Mouse (Mus musculus) gastrocnemius, postnatal 10 days (tissue): Measurements from ENCODE around the gene Dnah9. TPM values are rescaled to one million over a fixed set of nuclear protein-coding genes. Genes with fewer than 3 reads are reported as not detected.

Experiments
- DNase-seq: peaks from one replicate; pipeline ENCODE4 v3.0.0; 2021; ENCODE audit warnings: mixed read lengths
- long read RNA-seq, 2 experiments: library from polyadenylated mRNA; stranded (forward); transcript quantifications; one replicate each; pipeline ENCODE4 v2.0.0; 2021
- total RNA-seq, 2 experiments: library from RNA; stranded (reverse); gene quantifications; 2 replicates each; pipeline ENCODE4 v1.2.3; 2021

Dnah9 gene
- not detected for total RNA-seq
- long read RNA-seq, experiment 1 = 0 reads
- long read RNA-seq, experiment 2 = 0 reads

DNA sequence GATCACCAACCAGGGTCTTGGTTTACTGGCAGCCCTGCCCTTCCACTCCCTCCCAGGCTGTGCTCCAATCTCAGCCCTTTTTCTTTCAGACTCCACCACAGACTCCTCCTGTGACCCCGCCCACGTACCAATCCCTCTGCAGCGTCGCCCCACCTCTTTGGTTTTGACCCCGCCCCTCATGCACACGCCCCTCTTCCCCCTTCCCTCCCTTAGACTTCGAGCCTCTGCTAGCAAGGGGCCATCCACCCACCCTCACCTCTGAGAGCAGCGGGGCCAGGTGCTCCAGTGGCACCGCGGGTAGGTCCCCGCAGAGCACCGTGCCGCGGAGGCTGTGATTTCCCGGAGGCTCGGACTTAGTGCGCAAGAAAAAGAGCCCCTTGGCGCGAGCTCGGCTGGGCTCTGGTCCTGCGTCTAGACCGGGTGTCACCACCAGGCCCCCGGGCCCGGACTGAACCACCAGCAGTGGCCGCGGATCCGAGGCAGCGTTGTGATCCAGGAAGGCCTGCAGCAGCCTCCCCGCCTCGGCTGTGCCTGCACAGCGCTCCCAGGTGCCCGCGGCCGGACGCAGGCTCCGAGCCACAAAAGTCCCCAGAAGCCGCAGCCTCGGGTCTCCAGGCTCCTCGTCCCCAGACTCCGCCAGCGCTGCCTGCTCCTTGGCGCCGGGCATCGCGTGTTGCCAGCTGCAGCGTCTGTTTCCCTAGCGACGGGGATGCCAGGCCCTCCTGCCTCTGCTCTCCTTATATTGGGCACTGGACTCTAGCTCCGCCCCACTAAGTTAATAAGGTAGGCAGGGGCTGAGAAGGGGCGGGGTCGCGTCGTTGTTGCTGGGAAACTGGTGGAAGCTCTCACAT lies at the start of gene Dnah9:
Dnah9 (minus strand) TSS at position 751 of the 851 bp plus-strand sequence.
- peak; percentile 42 for DNase-seq

DNA sequence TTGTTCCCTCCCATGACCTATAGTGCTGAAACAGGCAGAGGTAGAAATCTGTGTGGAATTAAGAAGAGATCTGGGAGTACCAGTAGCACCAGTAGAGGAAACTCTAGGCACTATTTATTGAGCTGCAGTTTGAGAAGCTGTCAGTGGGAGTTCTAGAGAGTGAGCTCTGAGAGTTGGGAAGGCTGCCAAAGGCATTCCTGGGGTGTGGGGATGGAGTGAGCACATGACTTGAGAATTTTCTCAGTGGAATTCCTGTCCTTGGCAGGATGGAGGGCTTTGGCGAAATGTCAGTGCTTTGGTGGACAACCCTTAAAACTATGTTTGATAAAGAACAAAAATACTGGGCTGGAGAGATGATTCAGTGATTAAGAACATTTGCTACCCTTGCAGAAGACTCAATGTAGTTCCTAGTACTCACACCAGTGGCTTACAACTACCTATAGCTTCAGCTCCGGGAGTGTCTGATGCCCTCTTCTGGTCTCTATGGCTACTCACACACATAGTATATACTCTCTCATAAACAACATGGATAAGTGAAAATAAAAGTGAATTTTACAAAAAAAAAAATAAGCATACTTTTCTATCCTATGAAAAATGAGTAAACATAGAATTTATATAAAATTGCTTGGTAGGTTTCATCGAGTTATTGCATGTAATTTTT lies 20.4 kb upstream of the Dnah9 start:
- peak; percentile 45 for DNase-seq

DNA sequence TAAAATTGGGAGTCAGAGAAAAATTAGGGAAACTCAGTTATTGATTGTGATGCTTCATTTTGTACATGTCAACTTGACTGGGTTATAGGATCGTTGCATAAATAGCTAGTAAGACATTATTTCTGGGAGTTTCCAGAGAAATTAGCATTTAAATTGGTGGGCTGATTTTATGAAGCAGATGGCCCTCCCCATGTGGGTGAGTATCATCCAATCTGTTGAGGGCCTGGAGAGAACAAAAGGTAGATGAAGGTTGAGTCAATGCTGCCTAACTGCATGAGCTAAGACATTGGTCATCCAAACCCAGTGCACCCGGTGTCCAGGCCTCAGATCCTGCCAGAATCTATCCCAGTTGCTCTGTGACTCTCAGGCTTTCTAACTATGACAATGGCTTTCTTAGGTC lies 19.8 kb upstream of the Dnah9 start:
- DNase-seq = no peak

DNA sequence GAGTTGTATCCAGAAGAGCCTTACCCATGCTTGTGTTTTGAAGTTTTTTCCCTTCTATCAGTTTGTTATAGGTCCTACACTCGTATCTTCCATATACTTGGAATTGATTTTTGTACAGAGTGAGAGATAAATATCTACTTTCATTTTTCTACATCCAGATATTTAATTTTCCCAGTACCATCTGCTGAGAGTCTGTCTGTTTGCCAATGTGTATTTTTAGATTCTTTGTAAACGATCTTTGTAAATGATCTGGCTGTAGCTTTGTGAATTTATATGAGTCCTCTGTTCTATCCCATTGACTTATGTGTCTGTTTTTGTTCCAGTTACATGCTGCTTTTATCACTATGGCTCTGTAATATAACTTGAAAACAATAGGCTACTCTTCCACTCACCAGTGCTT lies 9.4 kb upstream of the Dnah9 start:
- no peak for DNase-seq

DNA sequence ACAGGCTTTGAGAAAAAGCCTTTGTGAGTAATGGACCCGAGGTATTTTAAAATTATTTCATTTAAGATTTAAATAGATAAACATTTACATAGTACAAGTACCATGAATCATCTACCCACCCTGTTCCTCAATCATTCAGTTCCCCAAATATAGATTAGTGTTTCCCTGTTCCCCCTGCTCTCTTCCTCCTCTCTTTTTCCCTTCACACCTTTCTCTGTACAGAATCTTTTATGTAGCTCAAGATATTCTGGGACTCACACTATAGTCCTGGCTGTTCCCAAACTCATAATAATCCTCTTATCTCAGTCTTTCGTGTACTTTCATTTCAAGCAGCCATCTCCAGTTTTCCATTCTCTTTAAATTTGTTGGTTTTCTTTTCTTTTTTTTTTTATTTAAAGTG lies 4.3 kb downstream of the Dnah9 start:
- no peak for DNase-seq

DNA sequence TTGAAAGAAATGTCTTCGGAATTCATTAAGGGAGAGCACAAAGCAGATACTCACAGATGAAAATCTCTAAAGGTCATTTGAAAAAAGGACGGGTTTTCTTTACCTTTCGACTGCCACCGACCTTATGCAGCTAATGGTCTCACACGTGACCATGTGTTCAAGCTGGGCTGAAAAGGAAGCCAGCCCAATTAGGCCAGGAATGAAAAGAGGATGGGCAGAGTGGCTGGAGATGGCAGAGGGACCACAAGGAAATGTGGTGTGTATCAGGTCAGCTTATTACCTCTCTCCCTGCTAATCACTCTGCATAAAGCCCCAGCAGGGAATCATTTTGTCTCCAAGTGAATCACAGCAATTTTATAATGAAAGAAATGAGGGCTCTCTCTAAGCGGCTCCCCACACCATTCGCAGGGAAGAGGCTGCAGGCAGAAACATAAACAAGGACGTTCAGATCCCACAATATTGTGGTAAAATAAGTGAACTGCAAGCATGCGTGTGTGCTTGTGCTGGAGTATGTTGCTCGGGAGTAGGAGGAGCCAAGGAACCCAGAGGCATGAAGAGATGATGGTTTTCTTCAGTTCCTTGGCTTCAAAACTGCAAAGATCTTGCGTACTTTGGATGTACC lies 27.6 kb downstream of the Dnah9 start:
- no peak for DNase-seq

DNA sequence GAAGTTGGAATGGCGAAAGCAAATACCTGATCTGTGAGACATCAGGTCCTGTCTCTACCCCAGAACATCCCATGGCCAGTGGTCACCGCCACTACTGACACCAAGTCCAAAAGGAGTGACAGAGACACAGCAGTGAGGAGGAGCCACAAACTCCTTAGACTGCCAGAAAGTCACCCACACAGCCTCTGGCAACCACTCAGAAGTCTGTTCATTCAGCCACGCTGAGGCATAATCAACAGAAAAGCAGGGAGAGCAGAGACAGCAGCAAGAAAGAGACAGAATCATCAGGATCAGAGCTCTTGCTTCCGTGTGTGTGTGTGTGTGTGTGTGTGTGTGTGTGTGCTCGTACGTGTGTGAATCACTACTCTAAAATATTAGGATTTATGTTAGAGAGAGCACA lies 33.5 kb downstream of the Dnah9 start:
- DNase-seq = no peak

DNA sequence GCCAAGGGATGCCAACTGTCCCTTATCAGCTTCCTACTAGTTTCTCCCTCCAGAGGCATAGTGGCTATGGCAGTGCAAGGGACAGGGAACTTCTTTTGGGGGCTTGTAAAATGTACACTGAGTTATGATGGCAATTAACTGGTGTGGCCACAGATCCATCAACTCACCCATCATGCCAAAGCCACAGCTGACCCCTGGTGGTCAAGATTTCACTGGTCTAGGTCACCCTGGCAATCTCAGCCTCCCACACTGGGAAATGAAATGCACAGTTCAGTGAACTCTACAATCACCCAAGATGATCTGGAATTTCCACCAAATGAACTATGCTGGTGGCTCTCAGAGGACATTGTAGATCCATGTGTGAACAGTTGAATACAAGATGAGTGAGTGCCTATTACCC lies 42.2 kb downstream of the Dnah9 start:
- DNase-seq = no peak

DNA sequence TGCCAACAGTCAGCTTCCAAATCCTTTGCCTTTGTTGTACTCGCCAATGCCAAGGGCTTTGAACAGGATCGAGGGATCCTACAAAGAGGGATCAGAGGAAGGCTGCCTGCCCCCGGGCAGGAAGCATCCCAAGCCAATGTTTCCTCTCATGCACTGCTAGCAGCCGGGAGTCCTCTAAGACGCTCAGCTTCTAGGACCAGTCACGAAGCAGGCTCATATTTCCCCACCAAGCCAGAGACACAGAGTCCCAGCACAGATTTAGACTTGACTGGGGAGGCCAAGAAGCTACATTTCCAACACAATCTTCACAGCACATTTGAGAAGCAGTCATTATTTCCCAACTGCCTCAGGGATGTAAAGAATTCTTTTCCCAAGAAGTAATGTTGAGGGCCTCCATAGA lies 43.9 kb downstream of the Dnah9 start:
- peak; percentile 5 for DNase-seq

DNA sequence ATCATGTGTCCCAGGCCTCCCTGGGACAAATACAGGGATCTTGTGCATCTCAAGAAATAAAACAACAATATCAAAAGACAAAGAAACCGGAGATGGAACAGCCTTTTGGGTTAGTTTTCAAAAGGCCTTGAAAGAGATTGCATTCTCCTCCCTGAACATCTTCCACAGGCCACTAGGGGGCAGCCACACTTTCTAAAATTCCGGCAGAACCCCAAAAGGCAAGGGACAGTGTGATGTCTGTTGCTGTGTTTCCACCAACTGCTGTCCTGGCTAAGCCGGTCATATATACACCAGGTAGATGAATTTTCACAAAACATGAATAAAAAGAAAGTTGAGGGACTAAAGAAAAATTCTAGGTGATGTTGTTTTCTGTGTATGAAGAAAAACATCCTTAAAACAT lies 46.3 kb downstream of the Dnah9 start:
- peak; percentile 50 for DNase-seq

DNA sequence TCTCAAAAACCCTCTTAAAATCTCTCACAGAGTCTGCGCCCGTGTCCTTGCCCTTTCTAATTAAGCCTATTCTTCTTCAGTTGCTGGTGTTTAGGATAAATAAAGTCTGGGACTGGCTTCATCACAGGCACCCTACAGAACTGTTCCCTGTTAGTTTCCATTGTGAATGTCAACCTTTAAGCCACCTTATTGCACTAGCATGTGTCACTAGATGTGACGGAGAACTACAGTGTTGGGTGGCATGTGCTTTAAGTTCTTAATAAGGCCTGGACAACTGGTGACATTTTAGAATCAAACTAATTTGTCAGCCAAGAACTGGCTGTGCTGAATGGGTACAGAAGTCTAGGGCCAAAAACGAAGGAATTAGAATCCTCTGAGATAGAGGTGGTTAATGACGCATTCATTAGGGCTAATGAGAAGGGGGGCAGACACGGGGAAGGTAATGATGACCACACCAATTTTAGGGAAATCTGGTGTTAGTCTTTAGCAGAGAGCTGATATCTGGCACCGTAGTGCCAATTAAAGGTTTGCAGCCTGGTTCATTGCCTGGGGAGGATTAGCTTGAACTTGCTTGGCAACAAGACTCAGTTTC lies 84.6 kb downstream of the Dnah9 start:
- DNase-seq = no peak

DNA sequence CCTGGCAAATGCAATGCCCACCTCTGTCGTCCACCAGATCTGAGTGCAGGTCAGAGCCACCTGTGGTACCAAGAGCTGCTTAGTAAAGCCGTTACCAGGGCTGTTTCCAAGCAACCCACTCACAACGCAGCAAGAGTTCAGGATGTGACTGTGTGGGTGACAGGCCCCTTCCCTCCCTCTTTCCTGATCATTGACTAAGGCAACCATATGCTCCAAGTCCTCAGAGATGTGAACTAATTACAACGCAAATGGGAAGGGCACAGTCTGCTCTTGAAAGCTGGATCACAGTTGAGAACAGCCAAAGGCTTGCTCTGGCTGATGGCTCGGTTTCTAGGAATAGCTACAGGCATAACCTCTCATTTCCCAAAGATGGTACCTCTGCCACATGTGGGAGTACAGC lies 95.4 kb downstream of the Dnah9 start:
- DNase-seq = no peak

DNA sequence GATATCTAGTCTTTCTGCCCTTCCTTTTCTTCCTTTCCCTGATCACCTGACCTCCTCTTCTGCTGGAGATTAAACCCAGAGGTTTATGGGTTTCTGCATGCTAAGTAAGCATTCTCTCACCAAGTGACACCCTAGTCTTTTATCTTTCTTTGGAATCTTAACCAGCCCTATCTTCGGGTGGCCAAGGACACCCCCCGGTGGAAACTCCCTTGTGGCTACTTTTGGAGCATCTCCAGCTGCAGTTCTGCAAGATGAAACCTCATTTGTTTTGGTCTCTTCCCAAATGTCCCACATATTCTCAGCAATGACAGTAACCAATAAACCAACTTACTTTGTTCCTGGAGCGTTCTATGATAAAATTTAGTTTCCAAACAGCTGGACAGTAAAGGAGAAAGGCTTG lies 109.4 kb downstream of the Dnah9 start:
- DNase-seq = peak; percentile 5

DNA sequence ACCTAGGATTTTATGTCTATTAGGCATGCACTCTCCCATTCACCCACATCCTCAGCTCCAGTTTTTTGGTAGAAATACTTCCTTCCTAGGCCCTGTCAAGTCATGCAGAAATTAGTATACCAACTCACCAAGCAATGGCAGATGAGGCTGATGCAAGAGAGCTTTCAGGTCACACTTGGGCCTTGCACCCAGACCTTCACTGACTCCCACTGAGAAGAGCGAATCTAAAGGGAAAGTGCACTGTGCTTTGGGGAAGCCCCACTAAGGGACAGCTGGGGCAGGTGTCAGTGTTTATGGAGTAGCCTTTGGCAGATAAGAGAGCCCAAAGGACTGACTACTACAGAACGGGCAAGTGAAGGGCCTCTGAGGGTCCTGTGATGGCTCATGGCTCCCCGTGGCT lies 117.1 kb downstream of the Dnah9 start:
- no peak for DNase-seq

DNA sequence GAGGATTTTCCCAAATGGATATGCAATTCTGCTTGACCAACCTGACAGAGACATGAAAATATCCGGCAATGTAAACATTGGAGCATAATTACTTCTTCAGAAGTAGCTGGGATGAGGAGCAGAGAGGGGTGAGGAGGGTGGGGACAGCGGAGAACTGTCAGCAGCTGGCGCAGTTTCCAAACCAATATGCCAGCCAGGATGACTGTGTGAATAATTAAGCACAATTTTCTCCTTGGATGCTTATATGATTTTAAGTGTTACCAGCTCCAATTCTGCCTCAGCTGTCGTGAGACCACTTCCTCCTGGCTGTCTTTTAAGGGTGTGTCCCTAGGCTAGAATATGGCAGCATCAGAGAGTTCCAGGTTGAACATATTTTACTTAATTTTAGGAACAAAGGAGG lies 119.2 kb downstream of the Dnah9 start:
- DNase-seq = no peak

DNA sequence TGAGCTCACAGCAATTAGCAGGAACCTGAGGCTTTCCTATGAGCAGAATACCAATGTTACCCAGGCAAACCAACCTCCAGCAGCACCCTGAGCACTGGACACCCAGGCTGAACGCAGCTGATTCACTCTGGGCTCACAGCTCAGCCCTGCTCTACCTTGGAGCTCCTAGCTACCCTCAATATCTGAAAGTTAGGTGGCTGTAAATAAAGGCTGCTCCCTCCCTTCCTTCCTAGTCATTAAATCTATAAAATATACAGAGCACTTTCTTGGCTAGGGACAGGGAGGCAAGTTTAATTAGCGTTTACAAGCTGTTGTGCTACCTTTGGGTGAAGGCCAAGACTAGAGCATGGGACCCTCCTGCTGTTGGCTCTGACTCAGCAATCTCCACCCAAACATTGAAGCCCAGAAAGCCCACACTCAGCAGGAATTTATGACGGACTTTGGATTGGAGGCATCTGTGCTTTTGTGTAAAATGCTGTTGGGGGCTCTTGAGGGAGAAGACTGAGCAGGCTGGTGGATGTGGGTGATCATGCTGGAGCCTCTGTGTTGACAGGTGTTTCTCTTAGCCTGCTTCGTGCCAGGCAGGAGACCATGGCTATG lies 121.7 kb downstream of the Dnah9 start:
- DNase-seq = no peak

DNA sequence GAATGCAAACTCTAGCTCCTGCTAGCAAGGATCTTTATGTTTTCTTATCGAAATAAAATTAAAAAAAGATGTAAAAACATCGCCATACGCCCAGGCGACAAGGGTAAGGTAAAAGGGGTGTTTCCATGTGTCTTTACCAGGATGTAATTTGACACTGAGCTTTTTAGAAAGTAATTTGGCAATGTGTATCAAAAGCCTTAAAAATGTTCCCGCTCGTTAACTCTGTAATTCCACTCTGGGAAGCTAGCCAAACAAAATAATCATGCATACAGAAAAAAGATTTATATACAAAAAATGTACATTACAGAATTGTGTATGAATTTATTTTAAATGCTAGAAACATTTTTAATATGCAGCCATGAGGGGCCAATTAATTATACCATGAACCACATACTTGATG lies 124.7 kb downstream of the Dnah9 start:
- no peak for DNase-seq

DNA sequence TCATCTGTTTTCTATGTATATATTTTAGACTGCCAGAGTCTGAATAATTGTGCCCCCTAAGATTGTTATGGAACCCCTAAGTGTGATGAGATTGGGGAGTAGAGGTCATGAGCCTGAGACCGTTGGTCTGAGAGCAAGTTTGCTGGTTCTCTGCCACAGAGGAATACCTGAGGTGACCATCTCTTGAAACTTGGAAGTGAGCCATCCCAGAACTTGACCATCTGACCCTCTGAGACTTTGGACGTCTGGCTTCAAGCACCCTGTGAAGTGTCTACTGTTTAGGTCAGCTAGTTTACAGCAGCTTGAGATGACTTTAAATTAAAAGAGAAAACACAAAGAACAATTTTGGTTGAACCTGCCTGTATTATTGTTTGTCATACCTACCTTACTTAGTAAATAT lies 125.8 kb downstream of the Dnah9 start:
- no peak for DNase-seq

DNA sequence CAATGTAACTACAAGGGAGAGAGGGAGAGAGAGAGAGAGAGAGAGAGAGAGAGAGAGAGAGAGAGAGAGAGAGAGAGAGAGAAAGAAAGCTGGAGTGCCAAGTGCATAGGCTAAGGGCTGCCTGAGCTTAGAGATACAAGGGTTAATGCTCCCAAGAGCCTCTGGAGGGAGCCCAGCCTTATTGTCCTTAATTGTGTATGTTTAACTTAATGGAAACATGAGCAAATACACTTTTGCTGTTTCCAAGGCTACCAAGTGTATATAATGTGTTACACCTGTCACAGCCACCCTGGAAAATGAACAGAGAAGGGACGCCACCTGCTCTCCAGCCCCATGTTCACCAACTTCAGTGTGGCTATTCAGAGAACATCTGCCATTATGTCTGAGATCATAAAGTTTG lies 142.6 kb downstream of the Dnah9 start:
- no peak for DNase-seq

DNA sequence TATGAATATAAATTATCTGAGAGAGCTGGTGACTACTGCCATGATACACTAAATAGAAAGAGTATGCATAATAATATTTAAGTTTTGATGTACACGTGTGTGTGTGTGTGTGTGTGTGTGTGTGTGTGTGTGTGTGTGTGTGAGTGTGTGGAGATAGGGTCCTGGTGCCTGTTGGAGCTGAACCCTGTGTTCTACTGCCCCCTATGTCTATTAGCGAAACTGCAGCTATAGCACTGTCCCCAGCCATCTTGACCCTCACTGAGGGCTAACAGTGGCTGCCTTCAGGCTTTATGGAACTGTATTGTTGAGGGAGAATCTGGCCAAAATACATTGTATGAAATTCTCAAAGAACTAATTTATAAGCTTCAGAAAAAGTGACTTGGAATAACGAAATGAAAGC lies 192.5 kb downstream of the Dnah9 start:
- DNase-seq = no peak

DNA sequence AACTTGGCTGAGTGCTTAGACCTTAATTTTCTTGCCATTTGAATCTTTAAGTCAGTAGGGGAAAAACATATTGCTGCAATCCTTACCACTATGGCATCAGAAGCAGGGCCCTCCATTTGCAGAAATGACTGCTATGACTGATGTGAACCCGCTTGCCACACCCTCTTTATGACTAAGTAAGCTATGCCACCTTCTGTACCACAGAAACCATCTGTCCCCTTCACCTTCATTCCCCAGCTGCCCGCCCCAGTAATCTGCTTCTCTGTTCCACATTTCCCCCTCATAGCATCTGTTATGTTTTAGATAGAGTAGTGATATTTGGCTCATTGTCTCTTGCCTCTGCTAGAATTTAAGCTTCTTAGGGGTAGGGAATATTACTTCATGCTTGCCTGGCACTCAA lies 237.6 kb downstream of the Dnah9 start:
- DNase-seq = no peak

DNA sequence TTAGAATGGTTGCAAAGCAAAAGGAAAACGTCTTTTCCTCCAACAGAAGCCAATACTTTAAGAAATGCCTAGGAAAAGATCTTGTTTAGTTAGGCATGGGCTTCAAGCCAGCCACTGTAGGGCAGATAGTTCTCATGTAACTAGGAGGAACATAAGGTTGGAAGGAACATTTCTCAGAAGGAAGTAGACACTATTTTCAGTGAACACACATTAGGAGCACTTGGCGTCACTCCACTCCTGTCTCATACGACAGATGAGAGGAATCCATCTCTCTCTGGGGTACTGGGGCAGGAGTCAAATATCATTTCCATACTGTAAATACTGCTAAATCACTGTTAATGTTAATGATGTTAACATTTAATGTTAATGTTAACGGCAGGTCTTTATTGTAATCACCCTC lies 238.0 kb downstream of the Dnah9 start:
- no peak for DNase-seq

DNA sequence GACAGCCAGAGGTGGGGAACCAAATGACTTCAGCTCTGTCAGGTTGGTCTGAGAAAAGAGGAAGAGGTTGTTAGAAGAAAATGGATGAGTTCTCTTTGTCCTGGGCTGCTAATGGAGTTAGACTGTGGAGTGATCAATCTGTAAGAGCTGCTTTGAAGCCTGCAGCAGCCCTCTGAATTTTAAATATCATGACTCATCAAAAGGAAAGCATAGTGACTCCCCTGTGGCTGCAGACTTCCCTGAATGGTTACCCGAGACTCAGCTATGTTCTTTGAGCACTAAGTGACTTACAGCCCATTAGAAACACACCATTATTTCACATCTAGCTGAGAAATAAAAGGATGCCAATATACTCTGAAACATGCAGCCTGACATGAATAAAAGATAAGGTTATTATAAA lies 240.4 kb downstream of the Dnah9 start:
- no peak for DNase-seq
